Mouse (Mus musculus): Measurements from ENCODE around the gene Mad1l1.

- TF ChIP-seq CTCF (IDR thresholded peaks at IDR 0.05; ENCODE audit: low read depth, low read length) (no peak), POLR2A (IDR thresholded peaks at IDR 0.05; ENCODE audit: extremely low read depth, insufficient read depth, low read length) (no peak)
These were observed 32.2 kb downstream of the Mad1l1 start for GRCm38 (mm10) chr5:140289161-140289560.

All from liver, adult 2 months (tissue).